Mouse (Mus musculus) stomach, postnatal 0 days (tissue): Measurements from ENCODE around the gene Tnfrsf4. TPM values are rescaled to one million over a fixed set of nuclear protein-coding genes. Genes with fewer than 3 reads are reported as not detected.

Experiments
- ATAC-seq: fragments of 200-750 bp; cut with Nextera tagmentation; 2 replicates; pipeline ENCODE4 v1.8.0; 2017; ENCODE audit not compliant: low FRiP score, low TSS enrichment
- DNase-seq: peaks from one replicate; pipeline ENCODE4 v3.0.0-alpha.2; 2016; ENCODE audit warnings: low spot score
- H3K27ac ChIP-seq: fragments of 300-500 bp; sonication (generic); replicated peaks from 2 replicates; pipeline ENCODE4 v1.5.1; 2014; ENCODE audit warnings: mild to moderate bottlenecking, control low read depth
- H3K27me3 ChIP-seq: fragments of 300-500 bp; sonication (generic); 2 replicates; pipeline ENCODE4 v1.6.1; 2014; ENCODE audit warnings: low read length; ENCODE audit not compliant: control insufficient read depth, insufficient read depth
- H3K36me3 ChIP-seq: fragments of 300-500 bp; sonication (generic); 2 replicates; pipeline ENCODE4 v1.6.1; 2014; ENCODE audit warnings: low read length, mixed read lengths; ENCODE audit not compliant: control insufficient read depth, insufficient read depth
- H3K4me1 ChIP-seq: fragments of 300-500 bp; sonication (generic); replicated peaks from 2 replicates; pipeline ENCODE4 v1.6.1; 2014; ENCODE audit warnings: antibody characterized with exemption; ENCODE audit not compliant: control insufficient read depth, insufficient read depth
- H3K4me2 ChIP-seq: fragments of 300-500 bp; sonication (generic); replicated peaks from 2 replicates; pipeline ENCODE4 v1.6.1; 2014; ENCODE audit warnings: low read depth, mild to moderate bottlenecking, control low read depth, moderate library complexity
- H3K4me3 ChIP-seq: fragments of 300-500 bp; sonication (generic); 2 replicates; pipeline ENCODE4 v1.5.1; 2014; ENCODE audit warnings: low read depth, low read length, control low read depth
- H3K9ac ChIP-seq: fragments of 300-500 bp; sonication (generic); 2 replicates; pipeline ENCODE4 v1.6.1; 2014; ENCODE audit warnings: mild to moderate bottlenecking, low read length, control low read depth, mixed read lengths
- H3K9me3 ChIP-seq: fragments of 300-500 bp; sonication (generic); 2 replicates; pipeline ENCODE4 v1.6.1; 2016; ENCODE audit warnings: low read length; ENCODE audit not compliant: control insufficient read depth
- CTCF ChIP-seq: IDR thresholded peaks from 2 replicates; pipeline ENCODE4 v1.5.1; 2016; ENCODE audit warnings: antibody characterized with exemption, low read depth, mild to moderate bottlenecking, moderate library complexity
- EP300 ChIP-seq: optimal IDR thresholded peaks from 2 replicates; pipeline ENCODE3; 2016; ENCODE audit warnings: antibody characterized with exemption
- WGBS: fragments of 180-500 bp; shearing (Covaris S2); extraction: QIAGEN DNeasy Blood & Tissue Kit; methylation state at CpG from one replicate; pipeline ENCODE4 v1.1.7; 2014; 5-methylcytosine and 5-hydroxymethylcytosine counted together
- polyA plus RNA-seq: library from polyadenylated mRNA; unstranded; fragments of >200 nt; fragmentation: Nextera tagmentation; extraction: Ambion mirVana; gene quantifications from 2 replicates; pipeline ENCODE4 v1.2.1, GENCODE M21; 2015

The Tnfrsf4 gene
- polyA plus RNA-seq, 1 experiment from 2014 or later: 0.21 TPM

DNA sequence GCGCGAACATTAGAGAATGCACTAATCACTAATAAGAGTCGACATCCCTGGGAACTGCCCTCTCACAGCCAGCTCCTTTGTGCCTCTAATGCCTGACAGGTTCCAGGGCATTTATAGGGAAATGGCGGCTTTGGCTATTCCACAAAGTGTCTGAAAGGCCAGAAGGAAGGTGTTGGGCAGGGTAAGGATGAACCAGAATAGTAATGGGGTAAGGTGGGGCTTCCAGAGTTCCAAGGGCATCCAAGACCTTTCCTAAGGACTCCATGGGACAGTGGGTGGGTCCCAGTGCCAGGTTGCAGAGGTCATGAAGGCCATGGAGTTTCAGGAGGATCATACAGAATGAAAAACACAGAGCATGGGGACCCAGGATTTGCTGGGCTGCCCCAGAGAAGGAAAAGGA is 20.7 kb downstream of the Tnfrsf4 start:
- Histone ChIP-seq H3K27me3 (no peaks in the 10 kb centered on the region), H3K27ac (no peak overlapping the region), H3K9ac (no peak overlapping the region), H3K4me3 (no peak overlapping the region), H3K9me3 (no peaks in the 10 kb centered on the region), H3K4me1 (peaks cover 10% of the 10 kb centered on the region), H3K4me2 (no peak overlapping the region), H3K36me3 (no peaks in the 10 kb centered on the region)
- 82% methylated on average over 4 of the region's 4 CpGs for WGBS
- ATAC-seq (no peak), DNase-seq (no peak)
- no peak for TF ChIP-seq EP300
- no peak for TF ChIP-seq CTCF

DNA sequence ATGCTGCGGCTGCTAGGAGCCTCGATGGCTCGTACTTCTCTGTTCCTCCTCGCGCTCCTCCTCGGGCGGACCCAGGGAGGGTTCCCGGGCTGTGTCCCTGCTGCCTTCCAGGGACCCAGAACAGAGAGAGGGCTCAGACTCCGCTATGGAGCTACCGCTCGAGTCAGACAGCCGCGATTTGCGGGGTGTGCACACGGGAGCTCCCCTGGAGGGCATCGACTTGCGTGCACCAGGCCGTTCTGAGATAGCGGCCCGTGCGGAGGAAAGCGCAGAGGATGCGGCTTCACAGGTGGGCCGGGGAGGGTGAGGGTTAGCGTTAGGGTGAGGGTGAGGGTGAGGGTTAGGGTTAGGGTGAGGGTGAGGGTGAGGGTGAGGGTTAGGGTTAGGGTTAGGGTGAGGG is 21.3 kb downstream of the Tnfrsf4 start:
- ATAC-seq (no peak), DNase-seq (no peak)
- Histone ChIP-seq H3K4me3 (peak overlapping the region; percentile 8; the same call in 1 of the 2 replicates), H3K36me3 (no peaks in the 10 kb centered on the region), H3K27ac (no peak overlapping the region), H3K4me2 (no peak overlapping the region), H3K4me1 (peaks cover 10% of the 10 kb centered on the region), H3K27me3 (no peaks in the 10 kb centered on the region), H3K9me3 (no peaks in the 10 kb centered on the region), H3K9ac (no peak overlapping the region)
- 28% methylated on average over 25 of the region's 25 CpGs for WGBS
- TF ChIP-seq CTCF: no peak
- TF ChIP-seq EP300: no peak

DNA sequence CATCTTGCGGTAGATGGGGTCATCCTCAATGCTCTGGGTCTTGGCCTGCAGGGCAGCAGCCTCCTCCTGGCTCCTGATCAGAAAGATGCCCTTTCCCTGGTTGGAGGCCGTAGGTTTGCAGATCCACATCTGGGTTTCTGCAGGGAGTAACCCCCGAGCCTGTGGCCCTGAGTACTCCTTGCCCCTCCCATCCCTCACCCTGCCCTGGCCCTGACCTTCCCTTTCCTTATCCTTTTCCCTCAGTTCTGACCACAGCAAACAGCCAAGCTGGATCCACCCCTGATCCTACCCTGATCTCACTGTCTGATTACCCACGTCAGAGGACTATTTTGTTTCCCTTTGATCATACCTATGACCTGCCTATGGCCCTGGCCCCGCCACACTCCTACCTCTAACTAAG is 31.1 kb downstream of the Tnfrsf4 start:
- ATAC-seq: peak; percentile 66
- Histone ChIP-seq H3K9ac (no peak overlapping the region), H3K4me2 (no peak overlapping the region), H3K27ac (no peak overlapping the region), H3K36me3 (no peaks in the 10 kb centered on the region), H3K9me3 (no peaks in the 10 kb centered on the region), H3K4me3 (no peak overlapping the region), H3K27me3 (no peaks in the 10 kb centered on the region), H3K4me1 (no peaks in the 10 kb centered on the region)
- no peak for TF ChIP-seq CTCF
- no peak for TF ChIP-seq EP300
- 59% methylated on average over 5 of the region's 5 CpGs for WGBS
- no peak for DNase-seq

DNA sequence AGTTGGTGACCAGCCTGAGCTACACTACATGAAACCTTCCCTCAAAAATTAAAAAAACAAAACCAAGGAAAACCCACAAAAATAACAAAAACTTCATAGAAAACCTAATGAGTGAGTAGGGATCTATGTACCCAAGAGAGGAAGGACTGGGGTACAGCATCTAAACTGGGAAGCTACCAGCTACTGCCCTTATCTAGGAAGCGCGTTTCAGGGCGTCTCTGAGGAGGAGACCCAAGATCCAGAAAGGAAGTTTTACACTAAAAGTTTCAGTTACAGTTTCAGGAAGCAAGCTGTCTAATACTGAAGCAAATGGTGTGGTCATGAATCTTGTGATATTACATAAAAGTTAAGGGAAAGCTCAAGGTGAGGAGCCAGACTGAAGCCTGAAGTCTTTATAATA is 36.1 kb downstream of the Tnfrsf4 start:
- TF ChIP-seq EP300: no peak
- no peak for TF ChIP-seq CTCF
- H3K9ac ChIP-seq: no peak overlapping the region
- H3K27ac ChIP-seq: no peak overlapping the region
- H3K9me3 ChIP-seq: no peaks in the 10 kb centered on the region
- no peak for DNase-seq
- H3K4me3 ChIP-seq: no peak overlapping the region
- H3K27me3 ChIP-seq: no peaks in the 10 kb centered on the region
- no peak for ATAC-seq
- no peaks in the 10 kb centered on the region for H3K36me3 ChIP-seq
- no peak overlapping the region for H3K4me2 ChIP-seq
- 63% methylated on average over 3 of the region's 3 CpGs for WGBS
- H3K4me1 ChIP-seq: no peaks in the 10 kb centered on the region

DNA sequence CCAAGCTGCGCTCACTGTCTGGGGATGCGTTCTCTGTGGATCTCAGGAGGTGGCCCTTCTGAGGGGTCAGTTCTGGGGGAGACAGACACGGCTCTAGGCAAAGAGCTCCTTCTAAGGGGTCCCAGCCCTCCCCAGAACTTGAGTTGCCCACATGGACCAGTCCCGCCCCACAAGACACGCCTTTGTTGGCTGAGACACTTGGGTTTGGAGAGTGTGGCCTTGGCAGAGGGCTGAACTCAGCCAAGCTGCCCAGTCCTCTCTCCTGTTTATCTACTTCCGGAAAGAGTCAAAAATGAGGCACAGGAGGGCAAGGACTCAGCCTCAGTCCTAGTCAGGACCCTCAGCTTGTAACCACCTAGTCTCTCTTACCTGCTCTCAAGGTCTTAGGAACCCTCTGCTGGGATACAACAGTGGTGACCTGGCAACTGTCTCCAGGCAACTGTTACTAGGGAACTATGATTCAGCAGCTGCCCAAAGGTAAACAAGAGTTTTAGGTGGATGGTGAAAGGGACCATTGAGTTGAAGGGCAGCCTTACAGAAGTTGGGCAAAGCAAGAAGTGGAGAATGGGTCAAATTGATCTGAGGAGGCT is 36.8 kb downstream of the Tnfrsf4 start:
- H3K4me1 ChIP-seq: no peaks in the 10 kb centered on the region
- no peak overlapping the region for H3K9ac ChIP-seq
- H3K4me2 ChIP-seq: no peak overlapping the region
- no peaks in the 10 kb centered on the region for H3K27me3 ChIP-seq
- TF ChIP-seq CTCF (no peak), EP300 (no peak)
- DNase-seq (peak; percentile 72), ATAC-seq (peak; percentile 31; the same call in 1 of the 2 replicates)
- no peaks in the 10 kb centered on the region for H3K36me3 ChIP-seq
- no peaks in the 10 kb centered on the region for H3K9me3 ChIP-seq
- no peak overlapping the region for H3K4me3 ChIP-seq
- 53% methylated on average over 6 of the region's 6 CpGs for WGBS
- H3K27ac ChIP-seq: no peak overlapping the region

DNA sequence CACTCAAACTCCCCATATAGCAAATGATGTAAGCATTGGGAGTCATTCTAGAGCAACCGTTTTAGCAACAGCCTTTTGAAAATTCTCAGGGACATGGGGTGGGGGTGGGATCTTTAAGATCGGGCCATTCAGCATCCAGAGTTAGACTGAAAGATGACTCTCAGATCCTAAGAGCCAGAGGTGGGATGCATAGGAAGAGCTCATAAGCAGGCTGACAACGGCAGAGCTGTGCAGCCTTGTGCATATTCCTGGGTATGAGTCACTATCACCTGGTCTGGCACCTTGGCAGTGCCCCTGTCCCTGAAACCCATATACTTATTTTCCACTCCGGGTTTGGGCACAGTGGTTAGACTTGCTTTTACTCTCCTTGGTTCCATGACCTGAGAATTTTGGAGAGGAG is 39.5 kb downstream of the Tnfrsf4 start:
- no peak overlapping the region for H3K4me3 ChIP-seq
- no peaks in the 10 kb centered on the region for H3K27me3 ChIP-seq
- 66% methylated on average over 4 of the region's 4 CpGs for WGBS
- no peaks in the 10 kb centered on the region for H3K9me3 ChIP-seq
- no peaks in the 10 kb centered on the region for H3K36me3 ChIP-seq
- TF ChIP-seq EP300 (no peak), CTCF (no peak)
- H3K27ac ChIP-seq: no peak overlapping the region
- H3K9ac ChIP-seq: no peak overlapping the region
- ATAC-seq: no peak
- no peaks in the 10 kb centered on the region for H3K4me1 ChIP-seq
- DNase-seq: no peak
- no peak overlapping the region for H3K4me2 ChIP-seq
